Mouse (Mus musculus) E14TG2a.4 (cell line): ENCODE data around the gene Slc6a5.

Experiments used
- CTCF ChIP-seq: conservative IDR thresholded peaks from 2 replicates; pipeline ENCODE4 v1.5.1; 2014; ENCODE audit warnings: low read length
- NANOG ChIP-seq: IDR thresholded peaks from 2 replicates; pipeline ENCODE4 v1.6.1; 2014; ENCODE audit warnings: borderline replicate concordance, low read length, mixed read lengths
- POU5F1 ChIP-seq: IDR thresholded peaks from 2 replicates; pipeline ENCODE4 v1.6.1; 2014; ENCODE audit warnings: low read length, borderline replicate concordance

- TF ChIP-seq CTCF (no peak), NANOG (no peak), POU5F1 (no peak)
These were observed 9.5 kb downstream of the Slc6a5 start for GRCm38 (mm10) chr7:49919494-49919893.
